Mouse (Mus musculus) liver, embryonic 11.5 days (tissue): ENCODE results near the gene Slc5a11. TPM values are rescaled to one million over a fixed set of nuclear protein-coding genes. Genes with fewer than 3 reads are reported as not detected.

ENCODE experiments used
- ATAC-seq: fragments of 200-750 bp; cut with Nextera tagmentation; replicated peaks from 2 replicates; pipeline ENCODE4 v1.8.0; 2017; ENCODE audit warnings: moderate number of reproducible peaks, mild to moderate bottlenecking, moderate TSS enrichment, moderate library complexity; ENCODE audit not compliant: low FRiP score
- DNase-seq: peaks from one replicate; pipeline ENCODE4 v3.0.0-alpha.2; 2017; ENCODE audit warnings: low spot score
- H3K27ac ChIP-seq: fragments of 300-500 bp; sonication (generic); 2 replicates; pipeline ENCODE4 v1.5.1; 2014; ENCODE audit warnings: mild to moderate bottlenecking, low read depth, low read length, control low read depth
- H3K27me3 ChIP-seq: fragments of 300-500 bp; sonication (generic); replicated peaks from 2 replicates; pipeline ENCODE4 v1.6.1; 2014; ENCODE audit warnings: low read length, mixed read lengths; ENCODE audit not compliant: control insufficient read depth, insufficient read depth
- H3K36me3 ChIP-seq: fragments of 300-500 bp; sonication (generic); 2 replicates; pipeline ENCODE4 v1.6.1; 2014; ENCODE audit warnings: mild to moderate bottlenecking, low read length, moderate library complexity, mixed read lengths; ENCODE audit not compliant: control insufficient read depth, insufficient read depth
- H3K4me1 ChIP-seq: fragments of 300-500 bp; sonication (generic); replicated peaks from 2 replicates; pipeline ENCODE4 v1.6.1; 2014; ENCODE audit warnings: low read length, mixed read lengths; ENCODE audit not compliant: control insufficient read depth, insufficient read depth
- H3K4me2 ChIP-seq: fragments of 300-500 bp; sonication (generic); 2 replicates; pipeline ENCODE4 v1.6.1; 2014; ENCODE audit warnings: mild to moderate bottlenecking, control low read depth, moderate library complexity
- H3K4me3 ChIP-seq: fragments of 300-500 bp; sonication (generic); 2 replicates; pipeline ENCODE4 v1.5.1; 2014; ENCODE audit warnings: low read depth, low read length, control low read depth
- H3K9ac ChIP-seq: fragments of 300-500 bp; sonication (generic); 2 replicates; pipeline ENCODE4 v1.6.1; 2014; ENCODE audit warnings: low read depth, low read length, control low read depth
- H3K9me3 ChIP-seq: fragments of 300-500 bp; sonication (generic); 2 replicates; pipeline ENCODE4 v1.6.1; 2016; ENCODE audit warnings: low read length, inconsistent platforms, mixed read lengths; ENCODE audit not compliant: control insufficient read depth
- WGBS: fragments of 180-500 bp; shearing (Covaris S2); extraction: QIAGEN DNeasy Blood & Tissue Kit; methylation state at CpG from one replicate; pipeline ENCODE4 v1.1.7; 2014; 5-methylcytosine and 5-hydroxymethylcytosine counted together
- polyA plus RNA-seq: library from polyadenylated mRNA; unstranded; fragments of >200 nt; fragmentation: Nextera tagmentation; extraction: Ambion mirVana; gene quantifications from 2 replicates; pipeline ENCODE4 v1.2.1, GENCODE M21; 2014

Slc5a11 gene
- polyA plus RNA-seq, 1 experiment from 2014 or later, result 1.9 TPM

- Histone ChIP-seq H3K27me3 (no peaks in the 10 kb centered on the region), H3K4me3 (no peak overlapping the region), H3K4me1 (no peaks in the 10 kb centered on the region), H3K9ac (no peak overlapping the region), H3K4me2 (no peak overlapping the region), H3K36me3 (peaks cover 30% of the 10 kb centered on the region), H3K27ac (no peak overlapping the region), H3K9me3 (no peaks in the 10 kb centered on the region)
- ATAC-seq (no peak), DNase-seq (no peak)
- WGBS, result 90% methylated on average over 7 of the region's 7 CpGs
Measured at GRCm38 (mm10) chr7:123295423-123295822, 80.8 kb downstream of the Slc5a11 start.

- no peaks in the 10 kb centered on the region for H3K4me1 ChIP-seq
- DNase-seq, result no peak
- H3K4me3 ChIP-seq, result no peak overlapping the region
- no peak overlapping the region for H3K9ac ChIP-seq
- no peak overlapping the region for H3K4me2 ChIP-seq
- H3K36me3 ChIP-seq, result peaks cover 31% of the 10 kb centered on the region
- no peaks in the 10 kb centered on the region for H3K9me3 ChIP-seq
- no peaks in the 10 kb centered on the region for H3K27me3 ChIP-seq
- H3K27ac ChIP-seq, result no peak overlapping the region
- 91% methylated on average over 6 of the region's 6 CpGs for WGBS
- ATAC-seq, result no peak
Measured at GRCm38 (mm10) chr7:123296097-123296496, 81.5 kb downstream of the Slc5a11 start.

GRCm38 (mm10) chr7:123298225-123298624 is 83.6 kb downstream of the Slc5a11 start:
- H3K9me3 ChIP-seq, result no peaks in the 10 kb centered on the region
- ATAC-seq (no peak), DNase-seq (no peak)
- H3K4me3 ChIP-seq, result no peak overlapping the region
- no peak overlapping the region for H3K27ac ChIP-seq
- no peaks in the 10 kb centered on the region for H3K27me3 ChIP-seq
- no peaks in the 10 kb centered on the region for H3K4me1 ChIP-seq
- no peak overlapping the region for H3K9ac ChIP-seq
- 81% methylated on average over 3 of the region's 3 CpGs for WGBS
- H3K36me3 ChIP-seq, result peaks cover 26% of the 10 kb centered on the region
- H3K4me2 ChIP-seq, result no peak overlapping the region

- H3K9ac ChIP-seq, result no peak overlapping the region
- no peak for ATAC-seq
- no peak overlapping the region for H3K4me2 ChIP-seq
- no peaks in the 10 kb centered on the region for H3K4me1 ChIP-seq
- no peak overlapping the region for H3K4me3 ChIP-seq
- peaks cover 17% of the 10 kb centered on the region for H3K36me3 ChIP-seq
- no peak for DNase-seq
- H3K9me3 ChIP-seq, result no peaks in the 10 kb centered on the region
- H3K27me3 ChIP-seq, result no peaks in the 10 kb centered on the region
- 64% methylated on average over 3 of the region's 3 CpGs for WGBS
- no peak overlapping the region for H3K27ac ChIP-seq
Measured at GRCm38 (mm10) chr7:123300258-123300657, 85.7 kb downstream of the Slc5a11 start.

GRCm38 (mm10) chr7:123305397-123305796 is 90.8 kb downstream of the Slc5a11 start:
- no peaks in the 10 kb centered on the region for H3K27me3 ChIP-seq
- DNase-seq (no peak), ATAC-seq (no peak)
- H3K36me3 ChIP-seq, result peaks cover 14% of the 10 kb centered on the region; the same call in 1 of the 2 replicates
- 93% methylated on average over 2 of the region's 2 CpGs for WGBS
- H3K4me1 ChIP-seq, result no peaks in the 10 kb centered on the region
- H3K4me3 ChIP-seq, result no peak overlapping the region
- no peak overlapping the region for H3K27ac ChIP-seq
- H3K4me2 ChIP-seq, result no peak overlapping the region
- no peak overlapping the region for H3K9ac ChIP-seq
- H3K9me3 ChIP-seq, result no peaks in the 10 kb centered on the region

GRCm38 (mm10) chr7:123307236-123307635 is 92.7 kb downstream of the Slc5a11 start:
- no peak overlapping the region for H3K4me3 ChIP-seq
- 94% methylated on average over 8 of the region's 8 CpGs for WGBS
- no peaks in the 10 kb centered on the region for H3K4me1 ChIP-seq
- no peaks in the 10 kb centered on the region for H3K9me3 ChIP-seq
- peaks cover 19% of the 10 kb centered on the region for H3K36me3 ChIP-seq
- no peak overlapping the region for H3K4me2 ChIP-seq
- no peaks in the 10 kb centered on the region for H3K27me3 ChIP-seq
- DNase-seq (no peak), ATAC-seq (no peak)
- no peak overlapping the region for H3K27ac ChIP-seq
- H3K9ac ChIP-seq, result no peak overlapping the region

GRCm38 (mm10) chr7:123307887-123308558 is 93.4 kb downstream of the Slc5a11 start:
- ATAC-seq, result no peak
- H3K27me3 ChIP-seq, result no peaks in the 10 kb centered on the region
- no peak overlapping the region for H3K4me3 ChIP-seq
- no peaks in the 10 kb centered on the region for H3K4me1 ChIP-seq
- peaks cover 19% of the 10 kb centered on the region for H3K36me3 ChIP-seq
- no peak for DNase-seq
- no peak overlapping the region for H3K27ac ChIP-seq
- no peaks in the 10 kb centered on the region for H3K9me3 ChIP-seq
- no peak overlapping the region for H3K4me2 ChIP-seq
- no peak overlapping the region for H3K9ac ChIP-seq
- 87% methylated on average over 4 of the region's 4 CpGs for WGBS

GRCm38 (mm10) chr7:123311836-123312235 is 97.3 kb downstream of the Slc5a11 start:
- WGBS, result 69% methylated on average over 5 of the region's 5 CpGs
- H3K9me3 ChIP-seq, result no peaks in the 10 kb centered on the region
- ATAC-seq (no peak), DNase-seq (no peak)
- no peaks in the 10 kb centered on the region for H3K4me1 ChIP-seq
- no peaks in the 10 kb centered on the region for H3K27me3 ChIP-seq
- H3K36me3 ChIP-seq, result peaks cover 21% of the 10 kb centered on the region
- no peak overlapping the region for H3K9ac ChIP-seq
- H3K27ac ChIP-seq, result no peak overlapping the region
- no peak overlapping the region for H3K4me2 ChIP-seq
- no peak overlapping the region for H3K4me3 ChIP-seq

- Histone ChIP-seq H3K27ac (no peak overlapping the region), H3K36me3 (peaks cover 20% of the 10 kb centered on the region)
Measured at GRCm38 (mm10) chr7:123312738-123313137, 98.2 kb downstream of the Slc5a11 start.

More at GRCm38 (mm10) chr7:123312738-123313137, 98.2 kb downstream of the Slc5a11 start:
- H3K4me2 ChIP-seq, result no peak overlapping the region
- WGBS, result 85% methylated on average over 3 of the region's 3 CpGs
- no peak for ATAC-seq
- H3K27me3 ChIP-seq, result no peaks in the 10 kb centered on the region
- H3K4me3 ChIP-seq, result no peak overlapping the region
- H3K4me1 ChIP-seq, result no peaks in the 10 kb centered on the region
- H3K9ac ChIP-seq, result no peak overlapping the region
- DNase-seq, result no peak
- H3K9me3 ChIP-seq, result no peaks in the 10 kb centered on the region
